Mouse (Mus musculus) ovary, postnatal 14 days (tissue): ENCODE results near the gene Esrp2.

ENCODE experiments used
- DNase-seq: peaks from one replicate; pipeline ENCODE4 v3.0.0; 2022; ENCODE audit warnings: low spot score

Gene Esrp2

DNA sequence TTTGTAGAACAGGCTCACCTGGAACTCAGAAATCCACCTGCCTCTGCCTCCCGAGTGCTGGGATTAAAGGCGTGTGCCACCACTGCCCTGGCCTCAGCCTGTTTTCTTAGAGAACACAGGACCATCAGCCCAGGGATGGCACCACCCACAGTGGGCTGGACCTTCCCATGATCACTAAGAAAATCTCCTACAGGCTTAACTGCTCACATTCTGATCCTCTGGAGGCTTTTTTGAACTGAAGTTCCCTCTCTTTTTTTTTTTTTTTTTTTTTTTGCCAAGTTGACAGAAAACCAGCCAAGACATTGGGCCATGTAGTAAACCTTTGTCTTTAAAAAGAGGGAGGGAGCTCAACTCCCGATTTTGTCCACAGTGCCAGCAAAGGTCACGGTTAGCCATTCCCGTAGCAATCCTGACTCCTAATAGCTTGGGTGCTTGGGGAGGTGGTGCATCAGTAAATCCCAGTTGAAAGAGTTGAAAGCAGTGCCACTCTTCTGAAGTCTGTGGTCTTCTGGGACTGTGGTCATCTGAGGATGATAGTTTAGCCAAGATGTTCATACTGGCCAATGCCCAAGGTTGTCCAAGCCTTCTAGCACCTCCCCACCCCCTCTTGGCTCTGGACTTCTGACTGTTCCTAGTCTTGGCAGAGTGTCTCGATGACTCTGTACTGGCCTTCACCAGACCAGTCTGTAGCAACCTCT lies 11.2 kb upstream of the Esrp2 start:
- no peak for DNase-seq

DNA sequence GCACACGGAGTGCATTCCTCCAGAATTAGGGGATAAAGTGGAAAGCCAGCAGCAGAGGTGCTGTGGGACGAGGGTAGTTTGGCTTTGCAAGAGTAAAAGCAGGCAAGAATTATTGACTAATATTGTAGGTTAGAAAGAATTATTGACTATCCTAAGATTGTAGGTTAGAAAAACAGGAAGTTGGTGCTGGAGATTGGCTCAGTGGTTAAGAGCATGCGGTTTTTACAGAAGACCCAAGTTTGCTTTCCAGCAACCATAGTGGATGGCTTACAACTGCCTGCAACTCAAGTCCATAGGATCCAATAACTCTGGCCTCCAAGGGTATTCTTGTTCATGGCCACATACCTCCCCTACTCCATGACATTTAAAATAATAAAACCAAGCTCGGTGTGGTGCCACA lies 9.2 kb upstream of the Esrp2 start:
- DNase-seq, result no peak

DNA sequence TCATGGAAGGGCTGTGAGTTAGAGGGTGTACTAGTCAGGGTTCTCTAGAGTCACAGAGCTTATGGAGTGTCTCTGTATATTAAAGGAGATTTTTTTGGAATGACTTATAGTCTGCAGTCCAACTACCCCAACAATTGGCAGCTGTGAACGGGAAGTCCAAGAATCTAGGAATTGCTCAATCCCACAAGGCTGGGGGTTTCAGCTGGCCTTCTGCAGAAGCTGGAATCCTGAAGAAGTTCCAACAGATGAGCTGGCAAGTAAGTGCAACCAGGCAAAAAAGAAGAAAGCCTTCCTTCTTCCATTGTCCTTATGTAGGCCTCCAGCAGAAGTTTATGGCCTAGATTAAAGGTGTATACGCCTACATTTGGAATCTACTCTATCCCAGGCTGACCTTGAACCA lies 8.6 kb upstream of the Esrp2 start:
- DNase-seq, result no peak

DNA sequence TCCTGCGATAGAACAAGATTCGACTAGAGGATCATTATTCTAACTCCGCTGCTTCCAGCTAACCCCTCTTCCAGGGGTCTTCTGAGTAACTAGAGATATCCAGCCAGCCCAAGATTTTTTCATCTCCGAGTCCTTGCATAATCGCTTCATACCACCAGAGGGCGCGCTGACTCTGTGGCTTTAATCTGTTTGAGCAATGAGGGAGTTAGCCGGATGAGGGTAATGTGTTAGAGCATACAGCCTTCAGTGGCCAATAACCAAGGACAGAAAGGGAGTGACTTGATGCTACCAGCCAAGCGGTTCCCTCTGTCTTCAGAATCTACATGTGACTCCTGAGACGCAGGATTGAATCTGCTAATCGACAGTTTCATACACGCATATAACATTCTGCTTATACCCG lies 4.0 kb upstream of the Esrp2 start:
- peak; percentile 82 for DNase-seq

DNA sequence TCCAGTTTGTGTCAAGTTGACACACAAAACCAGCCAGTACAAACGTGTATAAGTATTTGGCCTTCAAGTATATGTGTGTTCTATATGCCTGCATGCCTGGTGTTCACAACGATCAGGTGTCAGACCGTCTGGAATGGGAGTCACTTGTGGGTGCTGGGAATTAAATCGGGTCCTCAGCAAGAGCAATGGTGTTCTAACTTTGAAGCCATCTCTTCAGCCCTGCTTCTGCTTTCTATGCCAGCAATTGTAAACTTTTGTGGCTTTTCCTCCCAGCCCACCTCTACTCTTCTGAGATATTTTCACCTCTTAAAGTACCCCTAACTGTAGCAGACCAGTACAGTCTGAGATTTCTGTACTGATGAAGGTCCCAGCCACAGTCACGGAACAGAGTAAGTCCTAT lies 3.4 kb upstream of the Esrp2 start:
- no peak for DNase-seq

DNA sequence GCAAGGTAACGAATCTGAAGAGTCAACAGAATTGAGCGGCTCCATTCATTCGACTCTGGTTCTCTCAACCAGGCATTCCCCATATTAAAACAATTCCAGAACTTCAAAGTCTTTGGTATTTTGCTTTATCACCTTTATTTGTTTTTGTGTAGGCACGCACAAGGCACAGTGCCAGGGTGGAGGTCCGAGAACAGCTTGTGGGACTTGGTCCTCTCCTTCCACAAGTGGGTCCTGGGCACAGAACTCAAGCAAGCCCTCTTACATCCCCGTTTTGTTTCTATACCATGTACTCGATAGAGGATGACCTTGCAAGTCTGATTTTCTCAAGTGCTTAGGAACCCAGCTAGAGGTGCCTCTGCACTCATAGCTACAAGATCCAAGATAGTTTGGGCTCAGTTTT lies 1.8 kb upstream of the Esrp2 start:
- DNase-seq, result no peak

DNA sequence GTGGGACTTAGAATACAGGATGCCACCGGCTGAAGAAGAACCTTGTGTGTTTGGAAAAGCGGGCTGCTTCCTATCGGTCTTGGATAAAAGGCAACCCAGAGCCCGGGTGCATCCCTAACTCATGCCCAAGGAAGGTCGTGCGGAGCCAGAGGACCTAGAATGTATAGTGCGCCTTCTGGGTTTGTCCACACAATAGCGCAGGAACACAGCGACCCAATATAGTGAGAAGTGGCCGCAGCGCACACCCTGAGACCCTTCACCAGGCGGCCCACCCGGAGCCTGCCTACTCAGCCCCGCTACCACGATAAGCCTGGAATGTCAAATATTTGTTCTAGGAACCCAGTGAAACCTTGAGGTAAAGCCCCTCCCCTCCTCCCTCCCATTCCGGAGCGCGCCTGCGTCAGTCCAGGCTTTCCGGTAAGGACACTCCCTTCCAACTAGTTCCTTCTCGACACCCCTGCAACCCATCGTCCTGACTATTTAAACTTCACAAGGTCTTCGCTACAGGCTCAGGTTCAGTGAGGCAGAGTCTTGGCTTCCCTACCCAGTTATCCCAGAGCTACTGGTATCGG lies 1.2 kb upstream of the Esrp2 start:
- no peak for DNase-seq

DNA sequence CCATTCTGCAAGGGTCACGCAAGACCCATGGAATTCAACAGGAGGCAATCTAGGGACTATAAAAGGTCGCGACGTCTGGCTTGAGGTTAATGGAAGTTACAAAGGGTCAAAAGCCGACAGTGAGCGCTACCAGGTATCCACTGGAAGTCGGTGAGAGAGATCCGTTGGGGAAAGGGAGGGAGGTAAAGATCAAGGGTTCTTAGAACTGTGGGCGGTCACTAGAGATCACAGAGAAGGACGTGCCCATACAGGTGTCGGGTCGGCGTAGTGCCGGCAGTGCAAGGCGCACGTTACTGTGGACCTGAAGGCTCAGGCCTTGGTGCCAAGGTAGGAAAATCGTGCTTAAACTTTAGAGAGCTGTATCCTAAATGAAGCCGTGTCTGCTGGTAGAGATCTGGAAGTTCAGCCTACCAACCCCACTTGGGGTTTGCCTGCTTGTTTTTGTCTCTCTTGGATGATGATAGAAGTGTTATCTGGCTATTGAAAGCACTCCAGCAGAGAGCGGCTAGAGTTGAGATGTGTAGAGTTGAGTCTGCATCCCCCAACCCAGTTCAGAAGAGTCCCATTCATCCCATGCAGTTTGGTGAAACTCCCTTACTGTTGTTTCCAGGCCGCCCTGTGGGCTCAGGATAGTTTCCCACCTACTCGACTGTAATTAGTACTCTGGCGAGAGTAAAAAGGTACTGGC lies 588 bp upstream of the Esrp2 start:
- no peak for DNase-seq

DNA sequence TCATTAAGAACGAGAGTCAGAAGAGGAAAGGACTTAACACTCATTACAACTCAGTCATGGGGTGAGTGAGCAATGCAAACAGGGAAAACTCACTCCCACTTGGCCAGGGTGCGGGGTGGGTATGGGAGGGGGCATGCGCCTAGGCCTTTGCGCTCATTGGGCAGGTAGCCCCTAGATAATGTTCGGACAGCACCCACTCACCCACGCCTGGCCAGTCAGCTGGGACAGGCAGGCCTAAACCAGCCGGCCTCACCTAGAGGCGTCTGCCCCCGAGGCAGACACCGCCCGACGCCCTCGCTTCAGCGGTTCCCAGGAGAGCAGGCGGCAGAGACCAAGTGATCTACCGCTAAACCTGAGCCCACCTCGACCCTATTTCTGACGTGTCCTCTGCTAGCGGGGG lies 1.1 kb downstream of the Esrp2 start:
- DNase-seq, result no peak

DNA sequence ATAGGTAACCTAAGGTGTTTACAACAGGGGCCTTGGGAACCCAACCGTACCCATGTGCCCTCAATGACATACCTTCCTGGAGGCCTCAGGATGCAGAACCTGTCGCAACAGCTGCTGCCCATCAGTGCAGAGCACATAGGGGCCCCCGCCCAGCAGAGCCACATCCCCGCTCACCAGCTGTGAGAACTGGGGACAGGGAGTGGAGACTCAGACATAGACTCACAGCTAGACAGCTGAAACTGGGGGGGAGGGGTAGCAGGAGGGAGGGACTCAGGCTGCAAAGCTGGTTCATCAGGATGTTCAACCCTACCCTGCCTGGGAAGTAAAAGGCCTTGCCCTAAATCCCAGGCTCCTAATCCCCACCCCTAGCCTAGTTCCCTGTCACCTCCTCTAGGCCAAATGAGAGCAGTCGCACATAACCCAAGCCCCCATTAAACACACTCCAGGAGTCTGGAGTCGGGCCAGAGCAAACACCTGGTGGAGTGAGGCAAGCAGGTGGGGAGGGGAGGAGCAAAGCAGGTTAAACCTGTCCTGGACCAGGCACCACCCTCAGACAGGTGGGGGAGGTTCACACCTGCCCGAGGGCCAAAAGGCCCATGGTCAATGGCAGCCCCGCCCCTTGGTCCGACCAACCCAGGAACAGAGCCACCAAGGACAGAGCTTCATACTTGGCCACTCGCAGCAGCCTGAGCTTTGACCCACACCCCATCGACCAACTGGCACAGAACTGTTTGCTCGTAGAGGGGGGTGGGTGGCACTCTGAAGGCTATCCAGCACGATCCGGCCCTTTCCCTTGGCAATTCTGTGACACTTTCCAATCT lies 1.8 kb downstream of the Esrp2 start:
- DNase-seq, result no peak

DNA sequence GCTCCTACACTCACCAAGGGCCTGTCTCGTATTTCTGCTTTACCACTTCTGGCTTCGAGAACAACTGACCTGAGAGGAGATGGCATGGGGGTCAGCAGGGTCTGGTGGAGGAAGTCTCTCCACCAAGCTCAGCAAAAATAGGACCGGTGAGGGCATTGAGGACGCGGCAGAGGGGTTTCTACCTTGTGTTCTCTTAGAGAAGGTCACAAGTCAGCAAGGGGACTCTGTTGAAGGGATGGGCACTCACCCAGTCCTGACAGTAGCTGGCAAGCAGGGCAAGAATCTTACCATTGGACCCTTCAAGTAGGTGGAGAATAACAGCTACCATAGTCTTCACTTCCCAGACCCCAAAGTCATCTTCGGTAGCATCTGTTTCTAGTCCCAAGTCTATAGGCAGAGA lies 2.8 kb downstream of the Esrp2 start:
- no peak for DNase-seq

DNA sequence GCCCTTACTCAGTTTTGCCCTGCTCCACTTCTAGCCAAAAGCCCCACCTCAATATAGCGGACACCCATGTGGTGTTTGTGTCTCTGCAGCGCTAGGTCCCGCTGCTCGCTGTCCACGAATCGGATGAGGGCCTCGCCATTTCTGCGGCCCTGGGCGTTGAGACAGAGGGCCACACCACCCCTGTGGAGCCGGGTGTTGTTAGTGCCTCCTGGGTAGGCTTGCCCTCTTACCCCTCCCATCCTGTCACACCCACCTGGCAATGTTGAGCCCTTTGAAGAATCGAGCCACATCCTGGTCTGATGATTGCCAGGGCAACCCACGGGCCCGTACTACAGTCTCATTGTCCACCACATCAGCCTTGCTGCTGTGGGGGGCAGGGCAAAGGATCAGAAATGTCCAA lies 3.2 kb downstream of the Esrp2 start:
- no peak for DNase-seq

DNA sequence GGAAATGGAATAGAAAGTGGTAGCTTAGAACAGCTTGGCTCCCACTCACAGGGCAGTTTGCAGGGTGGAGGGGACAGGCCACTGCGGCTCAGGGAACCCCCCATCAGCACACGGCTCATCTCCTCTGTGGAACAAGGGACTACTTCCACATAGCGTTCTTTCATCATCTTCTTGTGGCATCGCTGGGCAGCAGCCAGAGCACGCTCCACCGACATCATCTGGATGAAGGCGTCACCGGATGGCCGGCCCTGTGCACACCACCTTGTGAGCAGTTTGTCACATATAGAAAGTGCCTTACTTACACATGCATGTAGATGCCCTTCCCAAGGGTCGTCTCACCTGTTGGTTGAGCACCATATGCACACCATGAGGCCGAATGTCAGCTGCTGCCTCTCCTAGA lies 4.4 kb downstream of the Esrp2 start:
- no peak for DNase-seq

DNA sequence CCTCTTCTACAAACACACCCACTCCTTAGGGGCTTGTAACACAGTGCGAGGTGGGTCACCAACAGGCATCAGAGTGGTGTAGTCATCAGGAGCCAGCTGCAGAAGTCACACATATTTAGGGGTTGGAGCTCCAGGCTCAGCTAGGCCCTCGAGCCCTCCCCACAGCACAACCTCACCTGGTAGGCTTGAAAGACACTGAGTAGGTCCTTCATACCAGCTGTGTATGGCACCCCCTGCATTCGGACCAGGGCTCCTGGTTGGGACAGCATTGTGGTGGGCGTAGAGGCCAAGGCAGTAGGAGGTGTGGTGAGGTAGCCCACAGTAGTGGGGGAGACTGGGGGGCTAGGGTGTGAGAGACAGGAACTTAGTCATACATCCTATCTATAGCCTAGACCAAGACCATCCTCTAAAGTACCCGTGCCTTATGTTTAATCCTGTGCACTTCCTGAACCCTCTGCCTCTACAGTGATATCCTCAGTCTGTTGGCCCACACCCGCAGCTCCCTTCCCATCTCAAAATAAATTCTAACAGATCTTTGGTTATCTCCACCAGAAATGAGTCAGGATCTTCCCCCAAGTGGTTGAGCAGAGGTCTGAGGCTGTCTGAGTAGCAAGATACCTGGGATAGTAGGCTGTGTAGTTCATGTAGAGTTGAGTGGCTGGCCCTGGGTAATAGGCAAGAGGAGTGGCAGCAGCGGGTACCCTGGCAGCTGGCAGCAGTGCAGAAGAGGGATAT lies 5.1 kb downstream of the Esrp2 start:
- no peak for DNase-seq

DNA sequence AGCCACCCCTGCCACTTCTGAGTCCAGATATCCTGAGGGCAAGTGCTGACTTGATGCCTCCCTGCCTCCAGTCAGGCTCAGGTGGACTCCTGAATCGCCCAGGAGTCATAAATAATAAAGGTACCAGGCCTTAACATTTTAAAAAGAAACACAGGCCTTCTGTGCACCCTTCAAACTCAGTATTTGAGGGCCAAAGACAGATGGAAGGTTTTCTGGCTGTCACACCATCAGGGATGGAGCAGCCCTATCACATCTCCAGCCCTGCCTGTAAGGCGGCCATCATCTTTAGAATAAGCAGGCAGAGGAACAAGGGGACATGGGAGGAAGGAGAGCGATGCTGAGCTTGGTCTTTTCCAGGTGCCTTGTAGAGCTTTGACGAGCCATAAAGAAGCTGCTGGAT lies 5.8 kb downstream of the Esrp2 start:
- no peak for DNase-seq

DNA sequence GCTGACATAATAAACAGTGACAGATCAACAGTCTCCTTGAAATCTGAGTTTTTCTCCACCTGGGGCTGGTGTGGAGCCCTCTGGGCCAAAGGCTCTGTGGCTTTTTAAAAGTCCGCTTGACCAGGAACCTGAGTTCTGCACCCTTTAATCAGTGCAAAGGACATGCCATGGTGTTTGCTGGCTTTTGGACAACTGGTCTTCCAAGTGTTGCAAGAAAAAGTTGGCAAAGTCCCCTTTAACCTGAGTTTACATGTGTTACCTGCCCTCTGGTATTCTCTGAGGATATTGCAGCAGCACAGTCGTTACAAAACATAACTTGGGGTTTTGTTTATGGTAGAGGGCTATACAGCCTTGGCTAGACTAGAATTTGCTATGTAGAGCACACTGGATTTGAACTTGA lies 6.3 kb downstream of the Esrp2 start:
- no peak for DNase-seq

DNA sequence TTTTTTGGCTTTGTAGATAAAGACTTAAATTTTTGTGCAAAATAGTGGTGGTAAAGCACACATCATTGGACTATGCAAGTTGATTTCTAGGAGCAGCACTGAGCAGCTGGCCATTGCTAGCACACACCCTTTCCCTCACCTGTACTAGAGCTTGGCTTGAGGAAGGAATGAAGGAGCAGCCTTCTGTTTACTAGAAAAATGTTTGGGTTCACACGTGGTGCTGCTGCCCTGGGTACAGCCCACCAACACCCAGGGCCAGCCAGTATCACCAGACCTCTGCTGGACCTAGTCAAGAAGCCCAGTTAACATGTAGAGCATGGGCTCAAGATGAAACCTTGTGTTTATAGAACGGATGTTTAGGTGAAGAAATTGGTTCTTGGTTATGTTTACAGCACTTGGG lies 6.8 kb downstream of the Esrp2 start:
- no peak for DNase-seq

DNA sequence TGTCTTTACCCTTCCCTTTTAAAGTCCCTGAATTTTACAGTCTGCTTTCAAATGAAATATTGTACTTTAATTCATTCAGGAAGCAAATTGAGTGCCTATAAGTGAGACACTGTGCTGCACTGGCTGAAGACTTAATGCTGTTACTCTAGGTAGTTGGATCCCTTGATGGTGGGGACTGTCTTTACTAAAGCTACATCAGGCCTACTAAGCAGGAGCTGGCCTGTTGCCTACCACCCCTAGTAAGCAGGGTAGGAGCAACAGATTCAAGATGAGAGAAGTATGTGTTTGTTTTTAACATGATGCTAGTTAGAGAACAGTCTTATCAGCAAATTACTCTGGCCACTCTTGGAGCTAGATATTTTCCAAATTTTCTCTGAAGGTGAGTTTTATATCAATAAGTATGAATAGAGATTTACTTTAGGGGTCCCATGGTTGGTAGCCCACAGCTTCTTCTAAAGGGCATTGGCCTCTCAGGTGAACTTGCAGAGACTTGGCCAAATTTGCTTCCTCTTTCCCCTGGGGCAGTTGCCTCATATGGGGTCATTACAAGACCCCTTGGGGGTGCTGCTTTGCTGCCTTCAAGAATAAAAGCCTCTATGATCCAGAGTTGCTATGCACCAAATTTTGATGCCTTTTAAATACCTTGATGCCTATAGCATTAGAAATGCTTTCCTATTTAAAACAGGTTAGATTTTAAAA lies 7.4 kb downstream of the Esrp2 start:
- DNase-seq, result no peak

DNA sequence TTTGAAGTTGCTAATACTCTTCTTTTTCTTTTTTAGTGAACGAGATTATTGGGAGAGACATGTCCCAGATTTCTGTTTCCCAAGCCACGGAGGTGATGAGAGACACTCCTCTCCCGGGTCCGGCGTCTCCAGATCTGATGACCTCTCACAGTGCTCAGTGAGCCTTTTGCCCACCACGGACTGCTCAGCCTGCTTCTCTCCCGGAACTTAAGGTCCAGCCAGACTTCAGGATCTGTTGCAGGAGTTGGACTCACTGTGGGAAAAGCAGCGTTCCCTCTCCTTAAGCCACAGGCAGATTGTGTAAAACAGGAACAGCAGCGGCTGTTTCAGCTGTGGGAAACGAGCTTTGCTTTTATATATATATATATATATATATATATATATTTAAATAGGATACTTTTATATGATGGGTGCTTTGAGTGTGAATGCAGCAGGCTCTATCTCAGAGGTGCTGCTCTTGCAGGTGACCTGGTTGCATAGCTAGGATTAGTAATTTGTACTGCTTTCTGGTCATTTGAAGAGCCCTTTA lies 8.8 kb downstream of the Esrp2 start:
- DNase-seq, result no peak

DNA sequence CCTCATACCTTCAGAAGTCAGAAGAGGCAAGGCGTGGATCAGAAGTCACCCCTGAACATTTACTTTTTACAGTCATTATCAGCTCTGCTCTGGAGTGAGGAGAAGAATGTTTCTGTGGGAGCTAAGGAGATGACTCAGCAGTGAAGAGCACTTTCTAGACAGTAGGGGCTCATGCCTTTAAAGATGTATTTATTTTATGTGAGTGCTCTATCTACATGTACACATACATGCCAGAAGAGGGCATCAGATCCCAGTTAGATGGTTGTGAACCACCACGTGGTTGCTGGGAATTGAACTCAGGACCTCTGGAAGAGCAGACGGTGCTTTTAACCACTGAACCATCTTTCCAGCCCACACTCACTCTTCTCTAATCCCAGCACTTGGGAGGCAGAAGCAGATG lies 9.7 kb downstream of the Esrp2 start:
- no peak for DNase-seq

DNA sequence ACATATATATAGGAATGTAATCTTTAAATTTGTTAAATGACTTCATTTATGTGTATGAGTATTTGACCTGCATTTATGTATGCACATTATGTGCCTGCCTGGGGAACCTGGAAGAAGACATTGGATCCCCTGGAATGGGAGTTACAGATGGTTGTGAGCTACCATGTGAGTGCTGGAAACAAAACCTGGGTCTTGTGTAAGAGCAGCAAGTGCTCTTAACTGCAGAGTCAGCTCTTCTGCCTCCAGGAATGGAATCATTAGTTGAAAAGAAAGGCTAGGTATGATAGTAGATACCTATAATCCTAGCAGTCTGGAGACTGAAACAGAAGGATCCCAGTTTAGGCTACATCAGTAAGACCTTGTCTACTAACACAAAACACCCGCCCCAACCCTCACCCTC lies 10.7 kb downstream of the Esrp2 start:
- no peak for DNase-seq
